Mouse (Mus musculus): ENCODE data around the gene Cfap65.

- TF ChIP-seq POLR2A (IDR thresholded peaks at IDR 0.05; ENCODE audit: insufficient read depth, low read depth, low read length) (no peak), EP300 (IDR thresholded peaks at IDR 0.05; ENCODE audit: insufficient read depth, low read depth, low read length) (no peak)
These were observed 42.9 kb downstream of the Cfap65 start for GRCm38 (mm10) chr1:74892351-74893133.
